Mouse (Mus musculus) heart, adult 2 months (tissue): Measurements from ENCODE around the gene Gng3.
A peak's percentile ranks its signal among the peaks of the same experiment; 100 is the strongest.

Experiments
- CTCF ChIP-seq: fragments of 200-600 bp; IDR thresholded peaks from 2 replicates; pipeline ENCODE4 v1.8.1; 2022; ENCODE audit warnings: antibody characterized with exemption, mild to moderate bottlenecking, moderate library complexity
- POLR2A ChIP-seq: fragments of 200-500 bp; IDR thresholded peaks from 2 replicates; pipeline ENCODE4 v1.6.1; 2011; ENCODE audit warnings: mild to moderate bottlenecking, low read depth, low read length, control low read depth; ENCODE audit not compliant: insufficient read depth

- TF ChIP-seq CTCF (peak; percentile 85), POLR2A (no peak)
These were observed 5.6 kb upstream of the Gng3 start for GRCm38 (mm10) chr19:8844371-8845129.
